Mouse (Mus musculus) natural killer cell, adult 2 months (primary cell): Measurements from ENCODE around the gene Vsig1.
A peak's percentile ranks its signal among the peaks of the same experiment; 100 is the strongest.

Source experiments
- DNase-seq, 2 experiments: peaks; one replicate each; pipeline ENCODE4 v3.0.0; 2022; ENCODE audit warnings: low spot score in 2 of 2

Vsig1 gene

GRCm38 (mm10) chrX:140907360-140907759 is at the start of gene Vsig1:
Gene Vsig1, plus strand, starts transcription at chrX:140907608.
- DNase-seq = no peak

DNA sequence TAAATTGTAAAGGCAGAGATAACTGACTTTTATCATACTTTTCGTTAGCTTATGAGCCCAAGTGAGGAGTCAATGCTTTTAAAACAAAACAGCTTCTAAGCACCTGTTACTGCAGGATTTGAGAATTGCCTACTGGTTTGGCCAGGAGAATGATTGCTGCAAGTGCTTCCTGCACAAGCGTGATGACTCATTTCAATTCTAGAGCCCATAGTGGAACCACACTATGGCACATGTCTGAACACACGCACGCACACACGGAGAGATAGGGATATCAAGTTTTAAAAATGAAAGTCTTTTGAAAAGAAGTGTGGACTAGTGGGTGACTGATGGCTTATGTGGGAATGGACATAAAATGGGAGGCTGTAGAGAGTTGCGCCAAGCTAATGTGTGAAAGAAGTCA is 44.6 kb upstream of the Vsig1 start:
- DNase-seq = no peak

DNA sequence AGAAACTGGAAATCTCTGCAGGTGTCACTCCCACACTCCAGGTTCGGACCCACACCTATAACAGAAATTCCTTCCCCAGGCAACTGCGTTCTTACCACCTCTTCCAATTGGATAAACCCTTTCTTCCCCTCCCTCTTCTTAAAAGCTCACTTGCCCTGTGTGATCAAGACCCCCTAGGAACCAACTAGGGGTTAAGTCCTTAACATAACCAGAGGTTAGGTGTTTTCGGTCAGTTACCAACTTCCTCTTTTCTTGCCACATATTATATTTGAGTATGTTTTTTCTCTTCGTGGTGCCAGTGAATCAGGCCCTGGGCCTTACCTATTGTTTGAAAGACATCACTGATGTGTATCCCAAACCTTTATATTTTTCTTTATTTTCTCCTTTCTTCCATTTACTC is 44.0 kb upstream of the Vsig1 start:
- no peak for DNase-seq

- no peak for DNase-seq
Measured at GRCm38 (mm10) chrX:140887193-140887592, 20.2 kb upstream of the Vsig1 start.

GRCm38 (mm10) chrX:140891796-140892195 is 15.6 kb upstream of the Vsig1 start:
- DNase-seq = no peak

- DNase-seq = no peak
Measured at GRCm38 (mm10) chrX:140903487-140903886, 3.9 kb upstream of the Vsig1 start.

DNA sequence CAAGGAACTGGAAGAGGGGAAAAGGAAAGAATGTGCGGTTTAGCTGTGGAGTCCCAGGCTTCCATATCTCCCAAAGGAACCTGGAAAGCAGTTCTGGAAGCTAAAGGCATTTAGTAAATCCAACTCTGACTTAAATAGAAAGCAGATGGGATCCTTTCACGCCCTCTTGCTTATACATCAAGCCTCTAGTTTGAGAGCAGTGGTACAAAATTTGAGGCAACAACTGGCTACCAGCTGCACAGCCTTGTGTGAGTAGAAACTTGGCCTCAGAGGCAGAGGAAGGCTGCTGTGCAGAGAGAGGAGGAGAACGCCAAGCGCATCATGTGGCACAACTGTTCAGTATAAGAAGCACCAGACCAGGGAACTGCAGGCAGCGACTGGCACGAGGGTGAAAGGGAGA is 13.9 kb downstream of the Vsig1 start:
- DNase-seq = no peak

GRCm38 (mm10) chrX:140932066-140932465 is 24.7 kb downstream of the Vsig1 start:
- DNase-seq = no peak

- DNase-seq = no peak
Measured at GRCm38 (mm10) chrX:140933263-140933662, 25.9 kb downstream of the Vsig1 start.

GRCm38 (mm10) chrX:140936271-140936670 is 28.9 kb downstream of the Vsig1 start:
- no peak for DNase-seq

DNA sequence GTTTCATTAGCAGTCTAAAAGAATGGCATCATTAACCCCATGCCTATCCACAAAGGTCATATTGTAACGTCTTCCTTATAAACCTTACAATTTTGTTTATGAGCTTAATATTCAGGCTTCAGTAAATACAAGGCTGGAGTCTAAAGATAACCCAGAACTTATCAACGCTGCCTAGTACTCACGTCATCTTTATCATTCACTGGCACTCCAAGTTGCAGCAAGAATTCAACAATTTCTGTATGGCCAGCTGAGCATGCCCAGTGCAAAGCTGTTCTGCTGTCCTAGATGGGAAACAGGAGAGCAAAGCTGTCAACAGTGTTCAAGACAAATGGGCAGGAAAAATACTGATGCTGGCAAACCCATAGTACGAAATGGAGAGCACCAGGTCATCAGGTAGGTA is 46.2 kb downstream of the Vsig1 start:
- no peak for DNase-seq

DNA sequence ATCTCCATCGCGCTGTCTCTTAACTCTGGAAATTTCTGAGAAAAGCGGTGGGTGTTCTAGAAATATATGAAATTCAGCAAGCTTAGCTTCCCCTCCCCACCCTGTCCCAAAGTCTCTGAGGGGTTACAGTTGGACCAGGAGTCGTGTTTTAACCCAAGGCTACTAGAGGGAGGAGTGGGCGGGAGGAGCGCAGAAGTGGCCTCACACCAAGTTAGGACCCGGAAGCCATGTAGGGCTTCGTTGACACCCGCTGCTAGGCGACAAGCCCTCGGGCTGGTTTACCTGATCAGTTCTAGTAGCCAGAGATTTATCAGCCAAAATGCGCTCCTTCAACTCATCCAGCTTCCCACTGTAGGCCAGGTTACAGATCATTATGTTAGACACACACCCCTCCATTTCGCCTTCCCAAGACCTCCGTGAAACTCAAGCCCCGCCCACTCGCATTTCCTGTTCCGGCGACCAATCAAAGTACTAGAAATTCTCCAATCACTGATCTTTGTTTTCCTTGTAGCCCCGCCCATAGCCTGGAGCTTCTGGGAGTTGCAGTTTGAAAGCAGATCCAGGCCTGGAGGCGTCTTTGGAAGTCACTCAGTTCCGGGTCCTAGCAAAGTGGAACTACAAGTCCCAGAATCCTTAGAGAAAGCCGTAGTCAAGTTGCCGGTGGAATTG is 49.0 kb downstream of the Vsig1 start, which contains the start of the genes Psmd10 and Atg4a:
Psmd10 (minus strand) TSS at position 457 of the 669 bp plus-strand sequence.
Atg4a (plus strand) TSS at position 636 of the 669 bp plus-strand sequence.
- peak; percentile 88 to 90 for DNase-seq

GRCm38 (mm10) chrX:140956959-140957358 is 49.6 kb downstream of the Vsig1 start:
- DNase-seq = no peak

GRCm38 (mm10) chrX:140978943-140979342 is 71.5 kb downstream of the Vsig1 start:
- no peak for DNase-seq

GRCm38 (mm10) chrX:140979546-140979945 is 72.1 kb downstream of the Vsig1 start:
- DNase-seq = no peak

- no peak for DNase-seq
Measured at GRCm38 (mm10) chrX:140980163-140980562, 72.8 kb downstream of the Vsig1 start.

GRCm38 (mm10) chrX:140983206-140983960 is 76.0 kb downstream of the Vsig1 start:
- DNase-seq = no peak

- DNase-seq = no peak
Measured at GRCm38 (mm10) chrX:140984795-140985194, 77.4 kb downstream of the Vsig1 start.

- DNase-seq = no peak
Measured at GRCm38 (mm10) chrX:140985256-140985655, 77.8 kb downstream of the Vsig1 start.
